In the genomic region with DNA sequence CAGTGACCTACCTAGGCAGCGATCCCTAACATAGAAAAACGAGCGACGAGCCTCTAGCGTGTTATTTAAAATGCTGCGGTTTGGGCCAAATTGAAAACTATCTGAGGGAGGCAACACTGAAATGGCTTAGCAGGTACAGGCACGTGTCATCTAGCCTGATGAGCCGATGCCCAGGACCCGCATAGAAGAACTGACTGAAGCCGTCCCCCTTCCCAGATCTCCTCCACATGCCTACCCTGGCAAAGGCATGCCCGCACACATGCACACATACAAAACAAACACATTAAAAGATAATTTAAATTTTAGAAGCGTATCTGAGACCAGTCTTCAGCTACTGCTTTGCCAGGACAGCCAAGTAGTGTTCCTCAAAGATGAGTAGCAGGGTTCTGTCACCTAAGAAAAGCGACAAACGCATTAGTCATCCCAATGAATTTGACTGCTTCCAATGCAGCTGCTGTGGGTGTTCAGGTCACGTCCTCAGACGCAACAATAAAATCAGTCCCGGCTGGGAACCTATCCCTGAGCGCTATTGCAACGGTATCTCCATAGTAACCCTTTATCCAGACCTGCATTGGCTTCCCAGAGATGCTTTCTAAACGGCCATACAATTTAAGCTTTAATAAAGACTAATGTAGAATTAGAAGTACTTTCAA, we compare ENCODE assay signal across 8 mouse cellular contexts.
DNase-seq lines count a peak whose midpoint lies in the region; ATAC-seq lines count a peak whose summit lies in the region.

No protein-coding gene starts in this region.

- no peaks in the 10 kb centered on the region for H3K9me3 ChIP-seq in lung, embryonic 16.5 days (ENCODE audit: control insufficient read depth, low read length)
- no peaks in the 10 kb centered on the region for H3K9me3 ChIP-seq in intestine, embryonic 14.5 days (ENCODE audit: control insufficient read depth, low read length)
- no peaks in the 10 kb centered on the region for H3K9me3 ChIP-seq in neural tube, embryonic 14.5 days (ENCODE audit: control insufficient read depth, low read length)

- no peak overlapping the region for H3K9ac ChIP-seq in lung, embryonic 16.5 days (ENCODE audit: low read length)
- no peak overlapping the region for H3K9ac ChIP-seq in intestine, embryonic 14.5 days (ENCODE audit: low read length)
- H3K9ac ChIP-seq in neural tube, embryonic 14.5 days (replicated peaks; ENCODE audit: low read depth, low read length) = no peak overlapping the region

- H3K4me3 ChIP-seq in lung, embryonic 16.5 days (ENCODE audit: low read length) = no peak overlapping the region
- H3K4me3 ChIP-seq in intestine, embryonic 14.5 days (ENCODE audit: low read depth, low read length) = no peak overlapping the region
- no peak overlapping the region for H3K4me3 ChIP-seq in neural tube, embryonic 14.5 days (ENCODE audit: low read depth, low read length)

- no peaks in the 10 kb centered on the region for H3K36me3 ChIP-seq in lung, embryonic 16.5 days (ENCODE audit: control insufficient read depth, insufficient read depth, low read length)
- H3K36me3 ChIP-seq in intestine, embryonic 14.5 days (ENCODE audit: control insufficient read depth, insufficient read depth, low read length) = no peaks in the 10 kb centered on the region
- no peaks in the 10 kb centered on the region for H3K36me3 ChIP-seq in neural tube, embryonic 14.5 days (ENCODE audit: control insufficient read depth, insufficient read depth, low read length)

- no peak for DNase-seq in frontal cortex, postnatal 25 days (ENCODE audit: low spot score in 2 of 2)
- DNase-seq in lung, postnatal 10 days = no peak
- no peak for DNase-seq in intestine, embryonic 14.5 days (ENCODE audit: low spot score)
- DNase-seq in frontal cortex, postnatal 14 days (ENCODE audit: low spot score in 2 of 2) = no peak

- 0 out of 2 replicates have a peak, but pooled peaks have one; percentile 24 for ATAC-seq in frontal cortex, adult (ENCODE audit: low TSS enrichment)
- ATAC-seq in lung, embryonic 16.5 days (ENCODE audit: low read depth) = no peak
- peak; percentile 13; the same call in 1 of the 2 replicates for ATAC-seq in intestine, embryonic 14.5 days (replicated peaks; ENCODE audit: low FRiP score, low TSS enrichment, low read depth)
- ATAC-seq in neural tube, embryonic 14.5 days (ENCODE audit: low read depth) = peak; percentile 74; the same call in 1 of the 2 replicates
- ATAC-seq in megakaryocyte-erythroid progenitor cell, adult 5-6 weeks (replicated peaks; ENCODE audit: low FRiP score, low TSS enrichment, poor library complexity, severe bottlenecking) = no peak

- H3K4me1 ChIP-seq in lung, embryonic 16.5 days (replicated peaks; ENCODE audit: control insufficient read depth, insufficient read depth, low read length) = no peaks in the 10 kb centered on the region
- H3K4me1 ChIP-seq in intestine, embryonic 14.5 days (replicated peaks; ENCODE audit: control insufficient read depth, insufficient read depth, low read length) = no peaks in the 10 kb centered on the region; the same call in 1 of the 2 replicates
- peaks cover 7% of the 10 kb centered on the region; the same call in 1 of the 2 replicates for H3K4me1 ChIP-seq in neural tube, embryonic 14.5 days (ENCODE audit: control insufficient read depth, insufficient read depth, low read length)

- 72% methylated on average over 20 of the region's 20 CpGs for WGBS in lung, embryonic 16.5 days
- 67% methylated on average over 20 of the region's 20 CpGs for WGBS in intestine, embryonic 14.5 days
- 36% methylated on average over 20 of the region's 20 CpGs for WGBS in neural tube, embryonic 14.5 days

- no peak overlapping the region for H3K27ac ChIP-seq in lung, embryonic 16.5 days (ENCODE audit: low read length)
- H3K27ac ChIP-seq in intestine, embryonic 14.5 days (ENCODE audit: low read depth) = no peak overlapping the region
- peak overlapping the region; percentile 39; the same call in 1 of the 2 replicates for H3K27ac ChIP-seq in neural tube, embryonic 14.5 days (ENCODE audit: low read depth, low read length)

- no peaks in the 10 kb centered on the region for H3K27me3 ChIP-seq in lung, embryonic 16.5 days (ENCODE audit: control insufficient read depth, insufficient read depth, low read depth, low read length)
- H3K27me3 ChIP-seq in intestine, embryonic 14.5 days (replicated peaks; ENCODE audit: control insufficient read depth, insufficient read depth, low read length) = no peaks in the 10 kb centered on the region
- no peaks in the 10 kb centered on the region for H3K27me3 ChIP-seq in neural tube, embryonic 14.5 days (ENCODE audit: control insufficient read depth, insufficient read depth, low read length)

- H3K4me2 ChIP-seq in lung, embryonic 16.5 days (ENCODE audit: low read depth, low read length) = peak overlapping the region; percentile 52
- peak overlapping the region; percentile 42 for H3K4me2 ChIP-seq in intestine, embryonic 14.5 days (ENCODE audit: low read length)
- H3K4me2 ChIP-seq in neural tube, embryonic 14.5 days (ENCODE audit: low read depth, low read length) = peak overlapping the region; percentile 32; the same call in 1 of the 2 replicates

Comparison
In these comparisons a context has a peak if more than half of its experiments do, and no peak if none do; other contexts are left out.
1. ATAC-seq: peak in frontal cortex, adult (single experiment), intestine, embryonic 14.5 days (single experiment) and neural tube, embryonic 14.5 days (single experiment); none in lung, embryonic 16.5 days (single experiment) and megakaryocyte-erythroid progenitor cell, adult 5-6 weeks (single experiment).
2. Peak in every context shown above with its lines, with median percentiles within 50 percentile points of each other: H3K4me2 ChIP-seq.